Mouse (Mus musculus) spleen, embryonic (tissue): ENCODE data around the gene Asb17.
"Not testable (repeated sequence)": the region's sequence is repeated elsewhere in the genome, so short reads cannot be mapped to it uniquely, and the experiment has no call there.

ENCODE experiments used
- CTCF ChIA-PET: fragments of 350-600 bp; sonication (Branson Sonifier 250); formaldehyde crosslinking; loops from one replicate; lab custom pipeline; 2022; lab: Charles Lee

Gene Asb17

DNA sequence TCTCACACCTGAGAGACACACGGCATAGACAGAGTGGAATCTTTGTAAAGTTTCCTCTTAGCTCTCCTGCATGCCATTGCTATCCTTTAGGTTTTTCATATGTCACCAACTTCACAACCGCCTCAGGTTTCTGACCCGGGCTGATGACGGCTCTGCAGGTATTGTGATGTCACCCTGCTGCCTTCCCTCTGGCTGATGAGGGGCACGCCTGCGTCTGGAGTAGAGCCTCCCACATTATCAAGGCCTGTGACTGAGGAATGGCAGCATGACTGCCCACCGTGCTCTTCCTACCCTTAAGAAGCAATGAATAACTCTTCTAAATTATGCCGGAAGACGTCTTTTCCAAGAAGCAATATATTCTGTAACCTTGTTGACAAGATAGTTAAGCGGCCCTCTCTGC, at the start of gene Asb17:
TSS of gene Asb17 (plus strand) at position 180 of the 400 bp plus-strand sequence.
- CTCF ChIA-PET: no interaction called here

DNA sequence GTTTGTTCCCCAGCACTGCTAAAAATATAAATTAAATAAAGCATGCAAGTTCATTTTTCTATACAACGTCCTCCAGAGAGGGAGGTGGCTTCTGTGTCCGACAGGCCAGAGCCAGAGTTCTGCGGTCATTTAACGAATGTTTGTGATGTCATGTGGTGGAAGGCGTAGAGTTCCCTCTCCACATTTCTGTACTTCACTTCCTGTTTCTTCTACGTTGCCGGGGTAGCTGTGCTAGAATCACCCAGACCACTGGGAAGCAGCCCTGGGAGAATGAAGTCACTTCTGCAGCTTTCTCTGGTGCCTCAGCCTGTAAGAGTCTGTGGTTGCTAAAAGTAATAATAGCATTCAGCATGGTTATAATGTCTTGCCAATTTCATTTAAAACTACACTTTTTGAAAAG, 46.4 kb upstream of the Asb17 start:
- CTCF ChIA-PET: no interaction called here

DNA sequence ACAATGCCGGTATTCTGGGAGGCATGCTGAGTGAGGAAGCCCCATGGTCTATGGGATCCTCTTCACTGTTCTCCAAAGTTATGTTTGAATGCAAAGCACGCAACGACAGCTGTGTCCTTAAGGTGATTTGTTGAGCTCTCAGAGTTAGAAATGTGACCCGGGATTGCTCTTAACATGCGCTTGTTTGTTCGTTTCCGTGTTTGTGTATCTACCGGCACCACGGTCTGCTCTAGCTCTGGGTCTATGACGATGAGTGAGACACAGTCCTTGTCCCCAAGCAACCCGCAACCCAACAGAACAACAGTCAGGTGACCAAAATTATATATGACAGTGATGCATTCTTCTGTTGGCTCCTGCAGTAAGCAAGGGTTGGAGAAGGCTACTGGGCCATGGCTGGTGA, 44.4 kb upstream of the Asb17 start:
- CTCF ChIA-PET: no interaction called here

GRCm38 (mm10) chr3:153800690-153801089, 43.3 kb upstream of the Asb17 start:
- CTCF ChIA-PET: no interaction called here

- CTCF ChIA-PET: no interaction called here
Measured at GRCm38 (mm10) chr3:153801541-153801940, 42.5 kb upstream of the Asb17 start.

DNA sequence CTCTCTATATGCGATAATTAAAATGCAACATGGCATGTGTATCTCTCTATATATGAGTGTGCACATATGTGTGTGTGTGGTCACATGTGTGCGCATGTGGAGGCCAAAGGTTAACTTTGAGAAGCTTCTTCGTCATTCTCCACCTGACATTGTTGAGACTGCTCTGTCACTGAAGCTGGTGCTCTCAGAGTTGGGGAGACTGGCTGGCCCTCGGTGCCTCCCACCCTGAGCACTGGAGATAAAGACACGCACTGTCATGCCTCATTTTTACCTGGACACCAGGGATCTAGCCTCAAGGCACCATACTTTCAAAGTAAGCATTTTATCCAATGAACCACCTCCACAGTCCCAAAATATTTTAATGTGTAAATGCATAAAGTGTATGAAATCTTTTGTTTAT, 41.4 kb upstream of the Asb17 start:
- CTCF ChIA-PET: no interaction called here

- CTCF ChIA-PET: no interaction called here
Measured at GRCm38 (mm10) chr3:153804032-153804431, 40.0 kb upstream of the Asb17 start.

DNA sequence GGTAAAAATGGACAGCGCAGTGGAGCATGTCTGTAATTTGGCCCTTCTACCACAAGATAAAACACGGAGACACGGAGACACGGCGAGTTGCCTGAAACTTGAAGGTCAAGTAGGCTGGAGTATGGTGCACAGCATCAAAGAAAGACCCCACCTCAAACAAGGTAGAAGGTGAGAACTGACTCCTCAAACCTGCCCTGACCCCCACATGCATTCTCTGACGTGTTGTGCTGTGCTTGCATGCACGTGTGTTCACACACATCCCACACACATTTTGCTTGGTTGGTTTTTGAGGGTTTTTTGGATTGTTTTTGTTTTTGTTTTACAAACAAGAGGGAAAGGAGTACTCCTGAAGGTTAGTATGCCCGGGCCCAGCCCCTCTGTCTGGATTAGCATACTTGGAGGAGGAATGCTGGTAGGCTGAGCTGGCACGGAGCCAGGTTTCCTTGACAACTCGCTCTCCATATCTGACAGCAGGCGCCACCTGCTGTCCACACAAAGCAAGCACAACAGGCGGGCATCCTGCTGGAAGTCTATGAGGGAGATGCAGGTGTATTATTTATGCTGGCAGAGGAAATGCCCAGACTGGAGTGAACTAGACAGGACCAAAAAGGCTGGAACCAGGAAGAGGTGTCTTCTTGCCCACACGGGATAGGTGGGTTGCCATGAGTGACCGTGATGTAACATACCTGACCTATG, 37.8 kb upstream of the Asb17 start:
- CTCF ChIA-PET: interaction anchor here (0.7 kb wide), 1 partner anchor 10 kb away, joined by 4 read pairs; no protein-coding TSS in a partner anchor

DNA sequence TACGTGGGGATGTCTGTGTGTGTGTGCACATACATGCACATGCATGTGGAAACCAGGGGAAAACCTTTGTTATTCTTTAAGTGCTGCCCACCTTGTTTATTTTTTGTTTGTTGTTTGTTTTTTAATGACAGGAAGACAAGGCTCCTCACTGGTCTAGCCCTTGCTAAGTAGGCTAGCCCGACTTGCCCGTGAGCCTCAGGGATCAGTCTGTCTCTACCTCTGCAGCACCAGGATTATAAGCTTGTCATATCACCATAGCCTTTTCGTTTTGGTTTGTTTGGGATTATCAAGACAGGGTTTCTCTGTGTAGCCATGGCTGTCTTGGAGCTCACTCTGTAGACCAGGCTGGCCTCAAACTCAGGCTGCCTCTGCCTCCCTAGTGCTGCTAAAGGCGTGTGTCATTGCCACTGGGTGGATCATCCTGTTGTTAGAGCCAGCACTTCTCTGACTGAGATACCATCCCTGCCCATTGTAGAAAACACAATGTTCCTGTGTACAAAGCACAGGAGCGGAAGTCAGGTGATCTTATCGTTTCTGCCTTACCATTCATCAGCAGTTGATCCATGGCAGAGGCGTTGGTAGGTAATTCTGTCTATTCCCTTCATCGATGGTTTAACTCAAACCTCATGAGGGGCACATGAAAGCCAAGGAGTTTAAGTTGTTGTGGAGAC, 37.1 kb upstream of the Asb17 start:
- CTCF ChIA-PET: interaction anchor here (0.6 to 0.7 kb wide), 2 partner anchors 10 to 135 kb away, joined by 4 to 6 read pairs; no protein-coding TSS in a partner anchor

- CTCF ChIA-PET: interaction anchor here (0.6 kb wide), 1 partner anchor 136 kb away, joined by 6 read pairs; no protein-coding TSS in a partner anchor
Measured at GRCm38 (mm10) chr3:153807444-153808149, 36.4 kb upstream of the Asb17 start.

DNA sequence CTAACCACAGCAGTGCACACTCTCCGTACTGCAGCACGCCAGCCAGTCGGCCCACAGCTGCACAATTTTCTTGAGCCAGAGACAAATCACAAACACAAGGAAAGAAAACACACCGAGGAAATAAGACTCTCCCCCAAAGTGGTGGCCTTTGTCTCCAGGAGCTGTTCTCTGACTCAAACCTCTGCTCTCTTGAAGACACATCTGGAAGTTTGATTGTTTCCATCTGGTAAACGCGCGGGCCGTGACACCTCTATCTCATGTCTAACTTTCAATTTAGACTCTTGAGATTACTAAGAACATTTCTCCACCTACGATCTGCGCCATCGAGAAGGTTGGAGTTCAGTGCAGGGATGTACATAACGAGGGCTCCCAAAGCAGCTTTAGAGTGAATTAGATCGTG, 35.6 kb upstream of the Asb17 start:
- CTCF ChIA-PET: no interaction called here

GRCm38 (mm10) chr3:153814026-153814425, 30.0 kb upstream of the Asb17 start:
- CTCF ChIA-PET: interaction anchor here (0.7 kb wide), 1 partner anchor 253 kb away, joined by 3 read pairs; no protein-coding TSS in a partner anchor

- CTCF ChIA-PET: no interaction called here
Measured at GRCm38 (mm10) chr3:153817376-153817890, 26.6 kb upstream of the Asb17 start.

DNA sequence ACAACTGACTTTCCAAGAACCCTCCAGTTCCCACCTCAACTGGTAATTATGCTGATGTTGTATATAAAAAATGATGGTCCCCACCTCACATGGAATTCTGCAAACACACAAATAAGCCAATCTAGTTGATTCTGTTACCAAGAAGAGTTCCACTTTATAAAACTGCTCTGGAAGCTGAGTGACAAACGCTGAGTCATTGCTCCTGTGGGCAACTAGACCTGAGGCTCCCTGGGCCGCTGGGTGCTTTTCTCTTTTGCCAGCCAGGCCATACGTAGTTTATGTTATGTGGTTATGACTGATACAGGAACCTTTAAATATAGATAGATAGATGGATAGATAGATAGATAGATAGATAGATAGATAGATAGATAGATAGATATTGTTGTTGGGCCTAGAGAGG, 25.3 kb upstream of the Asb17 start:
- CTCF ChIA-PET: interaction anchor here (0.7 kb wide), 1 partner anchor 14 kb away, joined by 3 read pairs; no protein-coding TSS in a partner anchor

- CTCF ChIA-PET: no interaction called here
Measured at GRCm38 (mm10) chr3:153819438-153819837, 24.6 kb upstream of the Asb17 start.

DNA sequence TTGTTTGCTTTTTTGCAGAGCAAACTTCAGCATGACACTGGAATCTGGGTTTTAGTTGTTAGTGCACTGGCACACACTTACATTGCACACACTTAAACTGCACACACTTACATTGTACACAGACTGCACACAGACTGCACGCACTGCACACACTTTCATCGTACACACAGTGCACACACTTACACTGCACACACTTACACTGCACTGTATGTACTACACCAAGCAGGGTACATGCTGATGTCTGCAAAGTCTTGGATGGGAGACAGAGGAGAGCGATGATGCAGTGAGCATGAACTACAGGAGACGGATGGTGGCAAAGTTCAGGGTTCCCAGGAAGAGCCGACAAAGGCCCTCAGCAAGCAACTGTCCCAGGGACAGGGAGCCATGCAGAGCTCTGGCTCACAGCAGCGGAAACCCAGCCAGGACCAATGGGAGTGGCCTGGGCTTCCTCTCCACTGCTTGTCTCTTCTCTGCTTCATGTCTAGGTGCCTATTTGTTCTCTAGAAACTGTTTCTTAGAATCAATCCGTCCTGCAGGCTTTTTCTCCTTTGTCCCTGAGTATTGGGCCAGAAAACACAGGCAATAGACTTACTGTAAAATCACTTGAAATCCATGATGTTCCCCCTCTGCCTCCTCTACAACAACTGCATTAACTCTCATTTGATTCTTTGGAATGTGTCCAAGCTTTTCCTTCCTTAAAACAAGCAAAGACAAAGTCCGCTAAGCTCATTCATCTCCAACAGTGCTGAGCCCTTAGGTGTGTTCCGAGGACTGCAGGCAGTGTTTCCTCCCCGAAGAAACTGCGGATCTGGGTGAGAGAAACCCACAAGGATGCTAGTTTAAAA, 20.1 kb upstream of the Asb17 start:
- CTCF ChIA-PET: no interaction called here

DNA sequence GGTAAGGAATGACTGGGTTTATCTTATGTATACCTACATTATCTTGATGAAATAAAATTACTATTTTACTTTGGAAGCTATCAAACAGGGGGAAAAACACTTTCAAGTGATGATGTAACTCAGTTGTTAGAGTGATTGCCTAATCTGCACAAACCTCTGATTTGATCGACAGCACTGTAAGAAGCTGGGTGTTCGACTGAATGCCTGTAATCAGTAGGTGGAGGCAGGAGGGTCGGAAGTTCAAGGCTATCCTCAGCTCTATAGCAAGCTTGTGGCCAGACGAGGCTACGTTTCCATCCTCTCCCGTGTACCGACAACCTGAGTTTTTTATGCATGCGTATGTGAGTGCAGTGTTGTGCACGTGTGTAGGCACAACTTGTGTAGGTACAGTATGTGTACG, 18.8 kb upstream of the Asb17 start:
- CTCF ChIA-PET: no interaction called here

GRCm38 (mm10) chr3:153826616-153827015, 17.4 kb upstream of the Asb17 start:
- CTCF ChIA-PET: no interaction called here

- CTCF ChIA-PET: not testable (repeated sequence)
Measured at GRCm38 (mm10) chr3:153829788-153830187, 14.2 kb upstream of the Asb17 start.

DNA sequence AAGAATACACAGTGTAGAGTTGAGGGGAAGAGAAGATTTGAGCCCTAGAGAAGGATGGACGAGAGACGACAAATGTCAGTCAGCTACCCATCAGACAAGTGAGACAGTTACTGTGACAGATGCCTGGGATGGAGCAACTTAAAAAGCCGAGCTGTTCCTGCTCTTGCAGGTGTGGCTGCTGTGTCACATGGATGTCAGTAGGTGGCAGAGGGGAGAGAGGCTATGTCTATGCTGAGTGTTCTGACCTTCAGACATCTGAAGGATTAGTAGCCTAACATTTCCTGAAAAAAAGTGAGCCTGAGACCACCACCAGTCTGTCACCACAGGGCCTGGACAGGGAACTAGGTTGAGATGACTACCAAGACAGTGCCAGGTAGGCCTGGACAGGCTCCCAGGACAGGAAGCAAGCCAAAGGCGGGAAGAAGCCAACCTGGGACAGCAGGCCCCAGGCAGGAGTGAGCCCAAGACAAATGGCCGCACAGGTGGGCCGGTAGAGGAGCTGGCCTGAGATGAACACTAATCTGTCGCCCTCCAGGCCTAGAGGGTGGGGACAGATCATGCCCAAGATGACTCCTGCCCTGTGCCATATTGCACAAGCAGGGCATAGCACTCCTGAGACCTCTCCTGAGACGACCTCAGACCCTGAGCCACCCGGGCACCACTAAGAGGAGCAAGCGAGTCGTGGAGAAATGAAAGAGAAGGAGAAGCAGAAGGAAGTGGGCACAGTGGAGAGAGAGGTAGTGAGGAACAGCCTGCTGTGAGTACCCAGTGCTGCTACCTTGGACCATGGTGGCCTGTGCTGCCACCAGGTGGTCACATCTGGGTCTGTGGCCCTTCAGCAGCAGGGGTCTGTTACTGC, 12.8 kb upstream of the Asb17 start:
- CTCF ChIA-PET: no interaction called here
